In the genomic region with DNA sequence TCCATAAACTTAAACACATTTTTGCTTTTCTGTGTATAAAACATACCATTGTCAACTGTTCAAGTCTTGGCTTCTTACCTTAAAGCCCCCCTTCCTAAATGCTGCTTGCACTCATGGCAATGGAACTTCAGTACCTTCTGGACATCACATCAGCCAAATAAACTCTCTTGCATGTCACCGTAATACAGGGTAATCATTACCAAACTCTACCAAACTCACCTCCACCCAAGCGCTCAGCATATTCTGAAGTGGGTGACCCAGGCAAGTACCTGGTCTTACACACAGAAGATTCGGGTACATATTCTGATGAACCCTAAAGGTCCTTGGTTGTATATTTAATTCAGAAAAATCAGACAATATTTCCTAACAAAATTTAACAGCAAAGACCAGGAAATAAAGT, we compare ENCODE assay signal across 1 mouse cellular context.
TF ChIP-seq lines count a peak whose summit lies in the region.

No protein-coding gene starts in this region.

TF ChIP-seq in MEL, 35 proteins besides CTCF, POLR2A, EP300 and RAD21:
- TF ChIP-seq ZC3H11A (IDR thresholded peaks at IDR 0.05; ENCODE audit: low read depth, low read length) (no peak), UBTF (IDR thresholded peaks at IDR 0.05; ENCODE audit: borderline replicate concordance, insufficient read depth, low read depth, low read length) (no peak), POLR2AphosphoS2 (IDR thresholded peaks at IDR 0.05; ENCODE audit: low read length) (no peak)
